Mouse (Mus musculus): Measurements from ENCODE around the gene Il17re.

- TF ChIP-seq CTCF (IDR thresholded peaks at IDR 0.05; ENCODE audit: low read depth, low read length) (no peak), POLR2A (IDR thresholded peaks at IDR 0.05; ENCODE audit: borderline replicate concordance, low read depth, low read length) (no peak)
Observed at GRCm38 (mm10) chr6:113423000-113423399, 35.3 kb upstream of the Il17re start.
